Mouse (Mus musculus) ES-E14 (cell line): ENCODE results near the gene Magi2.

ENCODE experiments used
- CHD2 ChIP-seq: IDR thresholded peaks from 2 replicates; pipeline ENCODE4 v1.6.1; 2014; ENCODE audit warnings: mild to moderate bottlenecking, low read depth, low read length, inconsistent platforms
- MAFK ChIP-seq: IDR thresholded peaks from 2 replicates; pipeline ENCODE4 v1.6.1; 2014; ENCODE audit warnings: mild to moderate bottlenecking, low read depth, low read length, inconsistent platforms; ENCODE audit not compliant: insufficient read depth
- ZNF384 ChIP-seq: IDR thresholded peaks from 2 replicates; pipeline ENCODE4 v1.6.1; 2012; ENCODE audit warnings: low read depth, low read length, inconsistent platforms

GRCm38 (mm10) chr5:20359021-20359420 is 1132.2 kb downstream of the Magi2 start:
- TF ChIP-seq CHD2 = no peak
- no peak for TF ChIP-seq MAFK
- no peak for TF ChIP-seq ZNF384
